Mouse (Mus musculus): ENCODE measurements around the gene Cmip. TPM values are rescaled to one million over a fixed set of nuclear protein-coding genes. Genes with fewer than 3 reads are reported as not detected.

Cmip gene
- polyA plus RNA-seq, 1 experiment from 2014 or later: 22.6 TPM

DNA sequence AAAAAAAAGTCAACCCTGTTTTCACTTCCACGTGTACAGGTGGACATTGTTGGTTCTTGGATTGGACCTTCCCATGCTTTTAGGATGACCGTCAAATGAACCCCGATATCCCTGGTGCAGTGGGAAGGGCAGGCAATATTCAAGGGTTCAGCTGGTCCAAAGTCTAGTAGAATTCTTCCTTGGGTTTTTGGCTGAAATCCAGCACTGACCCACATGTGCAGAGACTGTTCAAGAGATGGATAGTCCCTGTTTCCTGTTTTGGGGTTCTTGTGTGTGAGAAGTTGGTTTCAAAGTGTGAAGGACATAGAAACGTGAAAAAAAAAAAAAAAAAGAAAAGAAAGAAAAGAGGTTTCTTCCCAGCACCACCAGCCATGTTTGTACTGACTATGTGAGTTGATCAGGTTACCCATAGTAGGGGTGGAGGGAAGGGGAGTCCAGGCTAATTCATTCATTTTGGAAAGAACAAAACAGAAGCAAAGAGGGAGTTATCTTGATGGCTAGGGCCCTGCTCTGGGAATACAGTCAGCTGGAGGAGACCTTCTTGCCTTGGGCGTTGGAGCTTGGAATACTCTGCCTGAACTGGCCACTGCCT is 243.5 kb downstream of the Cmip start:
- 47% methylated on average over 5 of the region's 5 CpGs for WGBS (ENCODE audit: insufficient replicate concordance)
- no peaks in the 10 kb centered on the region for H3K9me3 ChIP-seq (ENCODE audit: low read length)
- H3K4me3 ChIP-seq (ENCODE audit: low read depth, low read length): no peak overlapping the region
- ATAC-seq: no peak
- no peak overlapping the region for H3K27ac ChIP-seq (ENCODE audit: low read depth)
- H3K4me2 ChIP-seq (ENCODE audit: low read depth, low read length): peak overlapping the region; percentile 40
- H3K27me3 ChIP-seq (ENCODE audit: insufficient read depth, low read length): peaks cover 14% of the 10 kb centered on the region; the same call in 1 of the 2 replicates
- TF ChIP-seq EP300 (IDR thresholded peaks at IDR 0.05; ENCODE audit: low read depth) (no peak), CTCF (IDR thresholded peaks at IDR 0.05; ENCODE audit: low read depth) (no peak)
- H3K4me1 ChIP-seq (ENCODE audit: insufficient read depth): peaks cover 15% of the 10 kb centered on the region
- H3K36me3 ChIP-seq (replicated peaks; ENCODE audit: insufficient read depth, low read length): no peaks in the 10 kb centered on the region
- H3K9ac ChIP-seq (replicated peaks): no peak overlapping the region
- DNase-seq: no peak

- Histone ChIP-seq H3K36me3 (replicated peaks; ENCODE audit: insufficient read depth, low read length) (no peaks in the 10 kb centered on the region), H3K27me3 (ENCODE audit: insufficient read depth, low read length) (peaks cover 14% of the 10 kb centered on the region; the same call in 1 of the 2 replicates), H3K4me1 (ENCODE audit: insufficient read depth) (peaks cover 15% of the 10 kb centered on the region), H3K9ac (replicated peaks) (no peak overlapping the region), H3K4me2 (ENCODE audit: low read depth, low read length) (no peak overlapping the region), H3K9me3 (ENCODE audit: low read length) (no peaks in the 10 kb centered on the region), H3K4me3 (ENCODE audit: low read depth, low read length) (no peak overlapping the region), H3K27ac (ENCODE audit: low read depth) (no peak overlapping the region)
- ATAC-seq: no peak
- no peak for DNase-seq
- WGBS (ENCODE audit: insufficient replicate concordance): 88% methylated on average over 6 of the region's 6 CpGs
- TF ChIP-seq CTCF (IDR thresholded peaks at IDR 0.05; ENCODE audit: low read depth) (no peak), EP300 (IDR thresholded peaks at IDR 0.05; ENCODE audit: low read depth) (no peak)
These were observed 244.5 kb downstream of the Cmip start for GRCm38 (mm10) chr8:117501323-117501722.

GRCm38 (mm10) chr8:117503405-117504069 is 246.7 kb downstream of the Cmip start:
- no peak overlapping the region for H3K27ac ChIP-seq (ENCODE audit: low read depth)
- no peak overlapping the region for H3K4me2 ChIP-seq (ENCODE audit: low read depth, low read length)
- H3K4me1 ChIP-seq (ENCODE audit: insufficient read depth): 0 out of 2 replicates have a peak, but pooled peaks cover 7% of the 10 kb centered on the region
- H3K36me3 ChIP-seq (replicated peaks; ENCODE audit: insufficient read depth, low read length): no peaks in the 10 kb centered on the region
- DNase-seq: no peak
- TF ChIP-seq EP300 (IDR thresholded peaks at IDR 0.05; ENCODE audit: low read depth): no peak
- TF ChIP-seq CTCF (IDR thresholded peaks at IDR 0.05; ENCODE audit: low read depth): no peak
- ATAC-seq: no peak
- no peak overlapping the region for H3K4me3 ChIP-seq (ENCODE audit: low read depth, low read length)
- WGBS (ENCODE audit: insufficient replicate concordance): 69% methylated on average over 13 of the region's 13 CpGs
- H3K9me3 ChIP-seq (ENCODE audit: low read length): no peaks in the 10 kb centered on the region
- no peak overlapping the region for H3K9ac ChIP-seq (replicated peaks)
- peaks cover 6% of the 10 kb centered on the region; the same call in 1 of the 2 replicates for H3K27me3 ChIP-seq (ENCODE audit: insufficient read depth, low read length)

GRCm38 (mm10) chr8:117507703-117508102 is 250.8 kb downstream of the Cmip start:
- H3K9me3 ChIP-seq (ENCODE audit: low read length): no peaks in the 10 kb centered on the region
- no peak for DNase-seq
- WGBS (ENCODE audit: insufficient replicate concordance): 59% methylated on average over 8 of the region's 8 CpGs
- no peak for ATAC-seq
- H3K36me3 ChIP-seq (replicated peaks; ENCODE audit: insufficient read depth, low read length): no peaks in the 10 kb centered on the region
- H3K4me2 ChIP-seq (ENCODE audit: low read depth, low read length): no peak overlapping the region
- H3K4me3 ChIP-seq (ENCODE audit: low read depth, low read length): no peak overlapping the region
- H3K9ac ChIP-seq (replicated peaks): no peak overlapping the region
- TF ChIP-seq EP300 (IDR thresholded peaks at IDR 0.05; ENCODE audit: low read depth) (no peak), CTCF (IDR thresholded peaks at IDR 0.05; ENCODE audit: low read depth) (no peak)
- no peaks in the 10 kb centered on the region for H3K27me3 ChIP-seq (ENCODE audit: insufficient read depth, low read length)
- no peak overlapping the region for H3K27ac ChIP-seq (ENCODE audit: low read depth)
- no peaks in the 10 kb centered on the region for H3K4me1 ChIP-seq (ENCODE audit: insufficient read depth)

Small RNA genes lying within 50 kb of the gene (microRNA-seq; reads per million reads assigned to microRNA genes)
- gene Mir7077: not detected
- not detected for gene Mir7078

Other genes with a start within 250 kb of the Cmip start
- gene Pkd1l2, start 174.6 kb upstream of the Cmip start, polyA plus RNA-seq (2015; fragmentation: Nextera tagmentation; extraction: Ambion mirVana): 0.06 TPM in 1 of 2 replicates, not detected in the other
- 6.6 and 8.1 TPM in 2 replicates for gene Bco1, start 161.2 kb upstream of the Cmip start, polyA plus RNA-seq (2015; fragmentation: Nextera tagmentation; extraction: Ambion mirVana)
- 0.60 and 0.62 TPM in 2 replicates for gene Gan, start 98.9 kb upstream of the Cmip start, polyA plus RNA-seq (2015; fragmentation: Nextera tagmentation; extraction: Ambion mirVana)
- 5.9 and 7.3 TPM in 2 replicates for gene Plcg2, start 241.2 kb downstream of the Cmip start, polyA plus RNA-seq (2015; fragmentation: Nextera tagmentation; extraction: Ambion mirVana)

All from liver, postnatal 0 days (tissue).